Mouse (Mus musculus): ENCODE data around the gene Slc23a4.

GRCm38 (mm10) chr6:34902578-34902977 is 85.6 kb downstream of the Slc23a4 start:
- TF ChIP-seq CTCF (IDR thresholded peaks at IDR 0.05; ENCODE audit: insufficient read depth, low read length) (no peak), POLR2A (IDR thresholded peaks at IDR 0.05; ENCODE audit: borderline replicate concordance, extremely low read depth, low read depth, low read length) (no peak)

All from lung, adult 2 months (tissue).